ENCODE assay signal across 8 mouse cellular contexts in the genomic region with DNA sequence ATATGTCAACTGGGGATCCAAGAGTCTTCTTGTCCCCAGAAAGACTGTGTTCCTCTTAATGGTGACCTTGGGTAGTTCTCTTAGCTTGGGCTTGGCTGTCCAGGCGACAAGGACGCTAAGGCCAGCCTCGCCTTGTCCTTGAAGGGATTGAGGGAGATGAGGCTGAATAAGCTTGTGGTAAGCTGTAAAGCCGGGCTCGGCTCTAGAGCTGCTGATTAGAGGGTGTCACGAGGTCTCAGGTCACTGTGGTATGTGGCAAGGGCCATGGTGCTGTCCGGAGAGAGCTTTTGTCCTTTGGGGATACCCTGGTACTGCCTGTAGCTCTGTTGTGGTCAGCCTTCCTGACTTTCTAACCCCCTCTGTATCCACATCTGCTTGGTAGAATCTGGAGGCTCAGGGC. TPM values are rescaled to one million over a fixed set of nuclear protein-coding genes. Genes with fewer than 3 reads are reported as not detected.
DNase-seq lines count a peak whose midpoint lies in the region; ATAC-seq and TF ChIP-seq lines count a peak whose summit lies in the region.

No protein-coding gene starts in this region.

- ATAC-seq in hindbrain, embryonic 14.5 days (ENCODE audit: low FRiP score) = no peak
- no peak for ATAC-seq in erythroblast, adult 5-6 weeks (replicated peaks; ENCODE audit: low FRiP score, poor library complexity, severe bottlenecking)

- 85% methylated on average over 7 of the region's 7 CpGs for WGBS in hindbrain, embryonic 14.5 days
- 80% methylated on average over 7 of the region's 7 CpGs for WGBS in midbrain, embryonic 10.5 days

- peak; percentile 75 for DNase-seq in adrenal gland, adult 2 months
- DNase-seq in adrenal gland, postnatal 25 days = no peak
- no peak for DNase-seq in hindbrain, embryonic 14.5 days (ENCODE audit: low spot score)
- no peak for DNase-seq in midbrain, embryonic 10.5 days (ENCODE audit: low spot score)
- DNase-seq in gastrocnemius, postnatal 10 days = no peak
- DNase-seq in frontal cortex, postnatal 36 days (ENCODE audit: low spot score in 2 of 2) = no peak

- TF ChIP-seq CTCF in cortical plate, adult 2 months (IDR thresholded peaks at IDR 0.05; ENCODE audit: extremely low read depth, insufficient read depth, low read length) = no peak

- peak overlapping the region; percentile 90 for H3K9ac ChIP-seq in hindbrain, embryonic 14.5 days

- peak overlapping the region; percentile 97 for H3K4me2 ChIP-seq in hindbrain, embryonic 14.5 days (replicated peaks)

- H3K4me1 ChIP-seq in cortical plate, adult 2 months (ENCODE audit: control insufficient read depth, insufficient read depth, low read length) = peaks cover 12% of the 10 kb centered on the region
- H3K4me1 ChIP-seq in hindbrain, embryonic 14.5 days (replicated peaks; ENCODE audit: control insufficient read depth, insufficient read depth, low read length) = peaks cover 48% of the 10 kb centered on the region
- H3K4me1 ChIP-seq in midbrain, embryonic 10.5 days = peaks cover 44% of the 10 kb centered on the region

- no peak for TF ChIP-seq POLR2A in cortical plate, adult 2 months (IDR thresholded peaks at IDR 0.05; ENCODE audit: extremely low read depth, insufficient read depth, low read length)

- H3K36me3 ChIP-seq in hindbrain, embryonic 14.5 days (replicated peaks; ENCODE audit: control insufficient read depth, insufficient read depth) = no peaks in the 10 kb centered on the region
- peaks cover 13% of the 10 kb centered on the region for H3K36me3 ChIP-seq in midbrain, embryonic 10.5 days

- peak overlapping the region; percentile 95 for H3K4me3 ChIP-seq in cortical plate, adult 2 months (ENCODE audit: insufficient read depth, low read length)
- peak overlapping the region; percentile 90 for H3K4me3 ChIP-seq in hindbrain, embryonic 14.5 days (replicated peaks; ENCODE audit: low read length)
- peak overlapping the region; percentile 85 for H3K4me3 ChIP-seq in midbrain, embryonic 10.5 days

- no peaks in the 10 kb centered on the region for H3K27me3 ChIP-seq in hindbrain, embryonic 14.5 days (ENCODE audit: control insufficient read depth, insufficient read depth, low read length)
- H3K27me3 ChIP-seq in midbrain, embryonic 10.5 days (ENCODE audit: low read depth, poor library complexity, severe bottlenecking) = no peaks in the 10 kb centered on the region

- no peaks in the 10 kb centered on the region for H3K9me3 ChIP-seq in hindbrain, embryonic 14.5 days (ENCODE audit: control insufficient read depth, low read length)
- H3K9me3 ChIP-seq in midbrain, embryonic 10.5 days (replicated peaks) = no peaks in the 10 kb centered on the region

- H3K27ac ChIP-seq in cortical plate, adult 2 months (ENCODE audit: insufficient read depth, low read length) = peak overlapping the region; percentile 88
- H3K27ac ChIP-seq in hindbrain, embryonic 14.5 days = 0 out of 2 replicates have a peak overlapping the region, but pooled peaks have one; percentile 98
- H3K27ac ChIP-seq in midbrain, embryonic 10.5 days (replicated peaks) = no peak overlapping the region; the same call in 1 of the 2 replicates

RNA-seq across cellular contexts. Expression of a gene that starts 2.0 kb away (rescaled TPM):
- 100 to 1,000 TPM; 466 to 626 TPM for total RNA-seq in adrenal gland, adult 2 months (2021)
- 570 and 815 TPM in 2 replicates for polyA plus RNA-seq in adrenal gland, adult 2 months (2012; rRNA removed)
- 598 and 906 TPM in 2 replicates for total RNA-seq in adrenal gland, postnatal 25 days (2021)
- 94.9 and 105 TPM in 2 replicates for polyA plus RNA-seq in cortical plate, adult 2 months (2012; rRNA removed)
- polyA plus RNA-seq in hindbrain, embryonic 14.5 days (2014; fragmentation: Nextera tagmentation; extraction: Ambion mirVana) = 91.6 and 98.5 TPM in 2 replicates
- 49.5 and 63.7 TPM in 2 replicates for polyA plus RNA-seq in midbrain, embryonic 10.5 days (2016; fragmentation: Nextera tagmentation; extraction: Ambion mirVana)
- 12.1 and 15.0 TPM in 2 replicates for total RNA-seq in erythroblast, adult 5-6 weeks (2015; ENCODE audit: low replicate concordance)
- 7.1 and 11.6 TPM in 2 replicates for total RNA-seq in erythroblast, adult 5-6 weeks (2017; ENCODE audit: low replicate concordance)
- 10 to 100 TPM; 43.1 to 64.5 TPM for total RNA-seq in gastrocnemius, postnatal 10 days (2021)
